Mouse (Mus musculus) cerebellum, postnatal 4 days (tissue): ENCODE results near the gene Tfip11.
"Not testable (repeated sequence)": the region's sequence is repeated elsewhere in the genome, so short reads cannot be mapped to it uniquely, and the experiment has no call there.

Experiments
- DNase-seq, 2 experiments: peaks; one replicate each; pipeline ENCODE4 v3.0.0; 2022; ENCODE audit warnings: low spot score in 2 of 2, mixed read lengths in 1 of 2

The Tfip11 gene

DNA sequence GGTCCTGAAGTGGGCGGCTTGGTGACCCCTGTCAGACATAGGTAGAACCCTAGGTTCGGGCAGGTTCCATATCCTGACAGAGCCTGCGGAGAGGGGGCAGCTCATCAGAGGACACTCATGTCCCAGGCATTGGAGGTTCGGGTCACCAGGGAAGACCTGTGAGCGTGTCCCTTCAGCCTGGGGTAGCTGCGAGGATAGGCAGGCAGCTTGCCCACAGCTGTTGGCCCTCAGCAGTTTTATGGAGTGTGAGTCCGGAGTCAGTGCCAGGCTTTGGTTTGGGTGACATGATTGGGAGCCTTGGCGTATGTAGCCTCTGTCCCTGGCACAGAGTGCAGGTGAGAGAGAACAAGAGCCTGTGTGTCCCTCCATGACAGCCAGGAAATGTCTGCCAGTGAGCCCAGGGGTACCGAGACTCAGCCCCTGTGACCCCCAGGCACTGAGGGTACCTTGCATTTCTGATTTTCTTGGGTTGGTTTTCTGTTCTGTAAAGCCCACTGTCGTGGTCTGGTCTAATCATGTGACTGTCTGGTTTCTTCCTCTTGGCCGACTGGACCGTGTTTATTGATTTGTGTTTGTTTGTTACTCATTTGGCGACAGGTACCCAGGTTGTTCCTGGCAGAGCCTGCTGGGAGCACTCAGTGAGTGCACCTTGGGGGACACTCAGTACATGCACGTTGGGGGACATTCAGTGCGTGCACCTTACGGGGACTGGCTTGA, 36.2 kb upstream of the Tfip11 start:
- DNase-seq: peak in 1 of 2 experiments; percentile 37

DNA sequence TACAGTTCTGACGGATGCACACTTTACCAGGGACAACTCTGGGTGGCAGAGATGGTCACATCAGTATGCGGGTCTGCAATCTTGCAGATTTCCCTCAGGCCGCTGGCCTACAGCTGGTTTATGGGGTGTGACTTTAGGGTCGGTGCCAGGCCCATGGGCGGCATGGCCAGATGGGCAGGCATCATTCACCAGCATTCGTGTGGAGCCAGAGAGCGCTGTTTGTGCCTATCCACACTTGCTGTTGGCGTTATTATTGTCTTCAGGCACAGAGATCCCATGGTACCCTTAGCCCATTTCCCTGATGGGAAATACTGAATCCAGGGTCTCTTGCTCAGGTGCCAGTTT, 35.6 kb upstream of the Tfip11 start:
- DNase-seq: no peak

DNA sequence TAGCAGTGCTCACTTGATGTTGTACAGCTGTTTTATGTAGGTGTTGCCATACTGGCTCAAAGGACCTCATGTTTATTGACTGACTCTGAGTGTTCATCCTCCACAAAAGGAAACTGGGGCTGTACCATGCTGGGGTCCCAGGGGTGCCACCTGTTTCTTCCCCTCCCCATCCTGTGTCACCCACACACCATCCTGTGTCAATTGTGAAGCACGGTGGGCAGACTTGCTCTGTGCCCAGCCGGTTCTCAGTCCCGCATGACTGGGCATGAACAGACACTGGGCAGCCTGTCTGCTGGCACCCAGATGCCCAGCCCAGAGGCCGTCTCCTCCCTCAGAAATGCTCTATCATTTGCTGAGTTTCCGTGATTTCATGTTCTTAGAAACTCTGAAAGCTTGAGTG, 34.3 kb upstream of the Tfip11 start:
- peak in 1 of 2 experiments; percentile 24 for DNase-seq

DNA sequence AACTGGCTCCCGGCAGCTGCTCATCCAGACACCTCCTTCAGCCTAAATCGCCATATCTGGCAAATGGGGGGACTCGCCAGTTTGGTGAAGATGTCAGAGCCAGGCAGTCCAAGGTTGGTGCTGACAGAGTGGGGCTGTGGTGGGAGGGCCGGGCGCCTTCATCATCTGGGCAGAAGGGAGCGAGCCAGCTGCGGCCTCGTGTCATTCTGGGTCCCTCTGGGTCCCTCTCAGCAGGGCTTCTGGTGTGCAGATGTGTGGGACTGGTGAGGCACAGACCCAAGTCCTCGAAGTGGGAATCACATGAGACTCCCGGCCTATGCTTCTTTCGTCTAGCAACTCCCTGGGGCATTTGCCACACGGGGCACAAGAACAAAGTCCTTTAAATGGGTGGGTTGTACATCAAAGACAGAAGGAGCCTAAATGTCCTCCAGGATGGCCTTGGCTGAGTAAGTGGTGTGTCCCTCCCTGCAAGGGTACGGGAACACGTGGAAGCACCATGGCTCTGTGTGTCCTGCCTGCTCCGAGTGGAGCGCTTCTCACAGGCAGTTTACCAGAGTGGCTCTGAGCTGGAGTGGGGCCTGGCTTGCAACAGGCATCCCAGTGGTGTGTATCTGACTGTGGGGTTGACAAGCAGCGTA, 33.7 kb upstream of the Tfip11 start:
- DNase-seq: no peak

DNA sequence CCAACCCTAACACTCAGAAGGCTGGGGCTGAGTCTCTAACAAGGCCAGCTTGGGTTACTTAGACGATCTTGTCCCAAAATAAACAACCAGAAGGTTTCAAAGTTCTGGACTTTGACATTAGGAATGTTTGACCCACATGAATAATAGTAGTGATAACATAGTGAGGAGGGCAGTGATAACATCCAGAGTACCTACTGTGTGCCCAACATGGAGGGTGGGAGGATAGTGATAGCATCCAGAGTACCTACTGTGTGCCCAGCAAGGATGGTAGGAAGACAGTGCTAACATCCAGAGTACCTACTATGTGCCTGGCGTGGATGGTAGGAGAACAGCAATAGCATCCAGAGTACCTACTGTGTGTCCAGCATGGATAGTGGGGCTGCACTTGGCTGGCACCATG, 32.4 kb upstream of the Tfip11 start:
- no peak for DNase-seq

GRCm38 (mm10) chr5:112294696-112295095, 31.5 kb upstream of the Tfip11 start:
- no peak for DNase-seq

- no peak for DNase-seq
These were observed 31.0 kb upstream of the Tfip11 start for GRCm38 (mm10) chr5:112295162-112295561.

- DNase-seq: no peak
These were observed 30.6 kb upstream of the Tfip11 start for GRCm38 (mm10) chr5:112295564-112295963.

DNA sequence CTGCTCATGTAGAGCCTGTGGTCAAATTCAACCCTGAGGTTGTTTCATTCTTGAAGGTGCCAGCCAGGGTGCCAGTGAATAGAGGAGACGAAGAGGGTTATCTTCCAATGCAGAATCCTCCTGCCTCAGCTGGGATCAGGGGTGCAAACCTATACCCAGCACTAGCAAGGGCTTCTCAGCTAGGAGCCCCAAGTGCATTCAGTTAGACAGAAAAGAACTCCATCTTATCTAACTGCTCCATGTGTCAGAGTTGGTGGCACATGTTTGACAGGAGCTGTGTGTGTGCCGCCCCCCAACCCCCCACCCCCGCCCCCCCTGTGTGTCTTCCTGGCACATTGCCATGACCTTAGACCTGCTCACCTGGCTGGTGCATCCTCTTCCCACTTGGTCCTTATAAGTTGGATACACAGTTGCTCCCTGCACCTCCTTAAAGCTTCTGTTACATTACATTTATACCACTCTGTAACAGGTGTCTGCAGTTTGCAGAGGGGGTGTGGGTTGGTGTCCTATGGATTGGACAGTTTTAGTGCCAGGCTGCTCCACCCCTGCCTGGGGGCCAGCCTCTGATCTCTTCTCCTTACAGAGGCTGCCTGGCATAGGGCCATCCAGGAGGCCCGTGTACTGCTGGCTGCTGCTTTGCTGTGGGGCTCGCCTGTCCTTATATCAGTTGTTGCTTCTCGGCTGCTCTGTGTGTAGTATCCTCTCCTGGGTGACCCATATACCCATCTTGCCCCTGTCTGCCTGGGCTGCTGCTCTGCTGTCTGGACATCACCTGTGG, 29.6 kb upstream of the Tfip11 start:
- DNase-seq: no peak

- DNase-seq: no peak
These were observed 28.9 kb upstream of the Tfip11 start for GRCm38 (mm10) chr5:112297257-112297656.

DNA sequence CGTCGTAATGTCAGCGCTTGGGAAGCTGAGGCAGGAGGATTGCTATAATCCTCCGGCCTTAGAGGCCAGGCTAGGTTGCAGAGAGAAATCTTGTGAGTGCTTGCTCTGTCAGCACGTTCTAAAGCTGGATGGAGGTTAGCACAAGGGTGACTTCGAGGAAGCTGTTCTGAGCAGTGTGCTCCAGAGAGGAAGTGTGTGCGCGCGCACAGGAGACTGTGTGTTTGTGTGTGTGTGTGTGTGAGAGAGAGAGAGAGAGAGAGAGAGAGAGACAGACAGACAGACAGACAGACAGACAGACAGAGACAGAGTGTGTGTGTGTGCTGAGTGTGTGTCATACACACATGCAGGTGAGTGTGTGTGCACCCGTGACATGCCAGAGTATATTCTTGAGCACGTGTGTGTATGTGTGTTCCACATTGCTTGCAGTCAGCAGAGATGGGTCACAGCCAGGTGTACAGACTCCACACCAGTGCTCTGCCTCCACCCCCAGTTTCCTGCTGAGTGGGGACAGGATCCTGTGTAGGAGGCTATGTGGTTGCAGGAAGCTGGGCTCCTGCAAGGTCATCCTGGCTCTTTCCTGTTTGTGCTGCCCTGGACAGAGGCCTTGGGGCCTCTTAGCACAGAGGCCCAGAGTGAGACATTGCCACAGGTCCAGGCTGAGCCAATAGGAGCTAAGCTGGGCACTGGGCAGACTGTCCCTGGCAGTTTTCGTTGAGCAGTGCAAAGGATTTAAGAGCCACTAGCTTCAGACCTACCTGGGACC, 27.8 kb upstream of the Tfip11 start:
- DNase-seq: no peak

DNA sequence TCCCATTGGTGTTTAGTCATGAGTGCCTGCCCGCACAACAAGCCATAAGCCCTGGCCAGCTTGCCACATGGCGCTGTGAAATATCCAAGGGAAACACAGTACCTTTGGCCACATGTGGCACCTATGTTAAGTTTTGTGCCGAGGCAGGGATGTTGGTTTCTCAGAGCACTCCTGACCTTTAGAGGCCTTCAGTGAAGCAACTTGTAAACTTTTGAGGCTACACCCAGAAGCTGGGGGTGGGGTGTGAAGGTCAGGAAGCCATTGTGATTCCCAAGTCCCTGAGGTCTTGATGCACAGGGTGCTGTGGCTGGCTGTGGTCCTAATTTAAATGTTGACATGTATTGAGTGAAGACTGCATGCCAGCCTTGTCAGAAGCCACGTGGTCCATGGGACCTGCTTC, 26.8 kb upstream of the Tfip11 start:
- DNase-seq: no peak

GRCm38 (mm10) chr5:112300112-112300511, 26.0 kb upstream of the Tfip11 start:
- DNase-seq: no peak

GRCm38 (mm10) chr5:112300721-112301308, 25.3 kb upstream of the Tfip11 start:
- DNase-seq: no peak

DNA sequence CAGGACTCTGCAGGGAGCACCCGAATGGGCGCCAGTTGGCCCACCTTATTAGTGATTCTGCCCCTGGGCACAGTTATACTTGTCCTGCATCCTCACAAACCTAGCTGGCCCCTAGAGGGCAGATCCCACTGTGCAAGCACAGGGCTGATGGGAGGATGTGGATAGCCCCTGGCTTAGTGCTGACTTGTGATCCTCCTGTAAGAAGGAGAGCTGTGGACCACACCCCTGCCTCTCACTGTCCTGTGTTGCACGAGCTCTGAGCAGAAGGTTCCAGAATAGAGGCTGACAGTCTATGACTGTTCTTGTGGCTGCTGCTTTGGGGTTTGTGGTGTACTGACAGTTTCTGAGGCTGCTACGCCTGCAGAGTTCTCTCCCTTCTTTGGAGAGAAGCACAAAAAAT, 24.5 kb upstream of the Tfip11 start:
- no peak for DNase-seq

GRCm38 (mm10) chr5:112302310-112302709, 23.8 kb upstream of the Tfip11 start:
- DNase-seq: no peak

DNA sequence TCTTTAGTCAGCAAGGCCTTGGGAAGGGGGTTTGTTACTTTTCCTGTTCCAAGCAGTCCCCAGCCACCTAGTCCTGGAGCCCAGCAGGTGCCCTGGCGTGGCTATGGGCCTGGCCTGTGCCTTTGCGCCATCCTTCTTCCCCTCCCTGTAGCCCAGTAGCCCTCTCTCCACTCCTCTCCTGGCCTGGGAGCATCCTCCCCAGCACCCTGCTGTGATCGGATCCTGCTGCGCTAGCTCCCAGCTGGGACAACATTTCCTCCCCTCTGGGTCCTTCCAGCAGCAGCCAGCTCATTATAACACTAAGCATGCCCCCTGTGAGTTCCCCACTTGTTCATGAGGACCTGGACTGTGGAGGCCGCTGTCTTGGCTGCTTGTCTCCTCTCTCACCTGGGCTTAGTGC, 20.3 kb upstream of the Tfip11 start:
- no peak for DNase-seq

DNA sequence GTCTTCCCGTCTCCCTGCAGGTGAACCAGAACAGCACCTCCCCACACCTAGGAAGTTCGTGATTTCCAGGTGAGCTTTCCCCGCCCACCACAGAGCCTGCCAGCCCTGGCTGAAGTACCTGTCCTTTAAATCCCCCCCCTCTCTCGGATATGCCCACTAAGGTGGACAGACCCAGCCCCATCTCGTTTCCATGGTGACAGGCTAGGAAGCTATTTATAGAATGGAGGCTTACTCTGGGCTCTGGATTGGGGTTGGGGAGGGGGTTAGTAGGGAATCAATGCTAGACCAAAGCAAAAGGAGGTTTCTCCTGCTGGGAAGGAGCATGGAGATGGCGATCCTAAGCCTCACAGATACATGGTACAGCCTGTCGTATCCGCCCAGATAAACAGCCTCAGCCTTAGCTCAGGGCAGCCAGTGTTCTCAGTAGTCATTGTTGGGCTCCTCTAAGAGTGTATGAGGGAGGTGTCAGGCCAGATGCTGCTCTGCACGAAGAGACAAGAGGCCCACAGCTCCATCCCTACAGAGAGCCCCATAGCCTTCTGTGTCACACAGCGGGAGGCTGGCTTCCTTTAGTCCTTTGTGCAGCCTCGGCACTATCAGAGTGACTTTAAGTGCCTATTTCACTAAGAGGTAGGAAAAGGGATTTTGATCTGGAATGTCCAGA, 12.8 kb upstream of the Tfip11 start:
- no peak for DNase-seq

- no peak for DNase-seq
These were observed 9.7 kb upstream of the Tfip11 start for GRCm38 (mm10) chr5:112316468-112316867.

- no peak for DNase-seq
These were observed 8.8 kb upstream of the Tfip11 start for GRCm38 (mm10) chr5:112317328-112317727.

- not testable (repeated sequence) for DNase-seq
These were observed 6.8 kb upstream of the Tfip11 start for GRCm38 (mm10) chr5:112319343-112319742.
